Comparison of ENCODE assay signal across 8 mouse cellular contexts in genomic region chr14:55822435-55822990, GRCm38 (mm10). TPM values are rescaled to one million over a fixed set of nuclear protein-coding genes. Genes with fewer than 3 reads are reported as not detected.
DNase-seq lines count a peak whose midpoint lies in the region; TF ChIP-seq lines count a peak whose summit lies in the region.

No protein-coding gene starts in this region.

- intact Hi-C loops in left cerebral cortex, postnatal 4 days (cut with DNase I): loop anchor here (5.0 kb wide), 1 partner anchor 40 kb away; no protein-coding TSS in a partner anchor

- peak; percentile 37 for DNase-seq in right cerebral cortex, adult 18-20 months
- no peak for DNase-seq in right cerebral cortex, postnatal 36 days (ENCODE audit: low spot score in 2 of 2)
- DNase-seq in gastrocnemius, postnatal 25 days: peak; percentile 72
- peak; percentile 87 for DNase-seq in induced T-regulatory cell, adult 2 months (ENCODE audit: low read depth)
- peak; percentile 84 for DNase-seq in left cerebral cortex, postnatal 4 days
- peak; percentile 85 for DNase-seq in midbrain, embryonic 10.5 days (ENCODE audit: low spot score)
- DNase-seq in right cerebral cortex, postnatal 25 days: peak; percentile 32

- TF ChIP-seq POLR2A in cortical plate, adult 2 months (IDR thresholded peaks at IDR 0.05; ENCODE audit: extremely low read depth, insufficient read depth, low read length): no peak

- H3K27me3 ChIP-seq in midbrain, embryonic 10.5 days (ENCODE audit: low read depth, poor library complexity, severe bottlenecking): peaks cover 36% of the 10 kb centered on the region

- whole genome bisulfite sequencing in midbrain, embryonic 10.5 days: 7% methylated on average over 13 of the region's 13 CpGs

- TF ChIP-seq CTCF in cortical plate, adult 2 months (IDR thresholded peaks at IDR 0.05; ENCODE audit: extremely low read depth, insufficient read depth, low read length): peak; percentile 93

- H3K4me1 ChIP-seq in cortical plate, adult 2 months (ENCODE audit: control insufficient read depth, insufficient read depth, low read length): no peaks in the 10 kb centered on the region
- H3K4me1 ChIP-seq in midbrain, embryonic 10.5 days: peaks cover 50% of the 10 kb centered on the region

- no peaks in the 10 kb centered on the region for H3K9me3 ChIP-seq in midbrain, embryonic 10.5 days (replicated peaks)

- H3K36me3 ChIP-seq in midbrain, embryonic 10.5 days: no peaks in the 10 kb centered on the region

- H3K27ac ChIP-seq in cortical plate, adult 2 months (ENCODE audit: insufficient read depth, low read length): no peak overlapping the region
- H3K27ac ChIP-seq in midbrain, embryonic 10.5 days (replicated peaks): peak overlapping the region; percentile 95

- no peak overlapping the region for H3K4me3 ChIP-seq in cortical plate, adult 2 months (ENCODE audit: insufficient read depth, low read length)
- peak overlapping the region; percentile 75 for H3K4me3 ChIP-seq in midbrain, embryonic 10.5 days

RNA-seq across cellular contexts. Expression of gene Nfatc4, which starts 0.4 kb away (rescaled TPM):
- 1.8 and 2.0 TPM in 2 replicates for polyA plus RNA-seq in cortical plate, adult 2 months (2012; rRNA removed)
- total RNA-seq in gastrocnemius, postnatal 25 days (2021): 1 to 10 TPM; 3.2 to 5.9 TPM
- total RNA-seq in left cerebral cortex, postnatal 4 days (2021): 1 to 10 TPM; 8.2 TPM
- polyA plus RNA-seq in midbrain, embryonic 10.5 days (2016; fragmentation: Nextera tagmentation; extraction: Ambion mirVana): 22.0 and 24.6 TPM in 2 replicates

RNA-seq across cellular contexts. Expression of gene Nynrin, which starts 31.3 kb away (rescaled TPM):
- polyA plus RNA-seq in cortical plate, adult 2 months (2012; rRNA removed): 2.6 and 2.8 TPM in 2 replicates
- 1 to 10 TPM; 2.6 to 4.1 TPM for total RNA-seq in gastrocnemius, postnatal 25 days (2021)
- total RNA-seq in left cerebral cortex, postnatal 4 days (2021): 10 to 100 TPM; 39.1 to 40.9 TPM
- 22.3 and 25.1 TPM in 2 replicates for polyA plus RNA-seq in midbrain, embryonic 10.5 days (2016; fragmentation: Nextera tagmentation; extraction: Ambion mirVana)

RNA-seq across cellular contexts. Expression of gene Ripk3, which starts 33.8 kb away (rescaled TPM):
- 0.66 and 1.0 TPM in 2 replicates for polyA plus RNA-seq in cortical plate, adult 2 months (2012; rRNA removed)
- 1 to 10 TPM; 1.3 to 1.7 TPM for total RNA-seq in gastrocnemius, postnatal 25 days (2021)
- total RNA-seq in left cerebral cortex, postnatal 4 days (2021): 1 to 10 TPM; 1.4 to 1.8 TPM
- 6.9 and 7.1 TPM in 2 replicates for polyA plus RNA-seq in midbrain, embryonic 10.5 days (2016; fragmentation: Nextera tagmentation; extraction: Ambion mirVana)

RNA-seq across cellular contexts. Expression of gene Adcy4, which starts 38.6 kb away (rescaled TPM):
- 3.4 and 4.4 TPM in 2 replicates for polyA plus RNA-seq in cortical plate, adult 2 months (2012; rRNA removed)
- 1 to 10 TPM; 6.4 to 6.5 TPM for total RNA-seq in gastrocnemius, postnatal 25 days (2021)
- total RNA-seq in left cerebral cortex, postnatal 4 days (2021): 1 to 10 TPM; 4.6 to 5.2 TPM
- polyA plus RNA-seq in midbrain, embryonic 10.5 days (2016; fragmentation: Nextera tagmentation; extraction: Ambion mirVana): 5.4 and 6.5 TPM in 2 replicates

RNA-seq across cellular contexts. Expression of gene Ltb4r1, which starts 56.8 kb away (rescaled TPM):
- polyA plus RNA-seq in cortical plate, adult 2 months (2012; rRNA removed): 0.25 and 0.45 TPM in 2 replicates
- total RNA-seq in gastrocnemius, postnatal 25 days (2021): not detected
- total RNA-seq in left cerebral cortex, postnatal 4 days (2021): 1 to 10 TPM; 1.0 to 1.4 TPM
- polyA plus RNA-seq in midbrain, embryonic 10.5 days (2016; fragmentation: Nextera tagmentation; extraction: Ambion mirVana): 0.25 and 0.30 TPM in 2 replicates

Comparison
In these comparisons a context has a peak if more than half of its experiments do, and no peak if none do; other contexts are left out.
1. DNase-seq: peak in right cerebral cortex, adult 18-20 months (single experiment), gastrocnemius, postnatal 25 days (single experiment), induced T-regulatory cell, adult 2 months (single experiment), left cerebral cortex, postnatal 4 days (single experiment), midbrain, embryonic 10.5 days (single experiment) and right cerebral cortex, postnatal 25 days (single experiment); none in right cerebral cortex, postnatal 36 days (0 of 2).
2. RNA of gene Nynrin, which starts 31.3 kb away (total RNA-seq): 39.1 to 40.9 TPM in left cerebral cortex, postnatal 4 days; 2.6 to 4.1 TPM in gastrocnemius, postnatal 25 days; every median in the first group is over 4 times any median in the second.